Mouse (Mus musculus) embryonic fibroblast, embryonic 13.5 days (primary cell): Measurements from ENCODE around the gene Rpp25l.
A peak's percentile ranks its signal among the peaks of the same experiment; 100 is the strongest.

Source experiments
- CTCF ChIP-seq: IDR thresholded peaks from 2 replicates; pipeline ENCODE4 v1.5.1; 2011; ENCODE audit warnings: mild to moderate bottlenecking, control low read depth, low read length, moderate library complexity, borderline replicate concordance; ENCODE audit not compliant: insufficient read depth
- POLR2A ChIP-seq: IDR thresholded peaks from 2 replicates; pipeline ENCODE4 v1.6.1; 2011; ENCODE audit warnings: low read depth, mild to moderate bottlenecking, control low read depth, low read length, moderate library complexity

DNA sequence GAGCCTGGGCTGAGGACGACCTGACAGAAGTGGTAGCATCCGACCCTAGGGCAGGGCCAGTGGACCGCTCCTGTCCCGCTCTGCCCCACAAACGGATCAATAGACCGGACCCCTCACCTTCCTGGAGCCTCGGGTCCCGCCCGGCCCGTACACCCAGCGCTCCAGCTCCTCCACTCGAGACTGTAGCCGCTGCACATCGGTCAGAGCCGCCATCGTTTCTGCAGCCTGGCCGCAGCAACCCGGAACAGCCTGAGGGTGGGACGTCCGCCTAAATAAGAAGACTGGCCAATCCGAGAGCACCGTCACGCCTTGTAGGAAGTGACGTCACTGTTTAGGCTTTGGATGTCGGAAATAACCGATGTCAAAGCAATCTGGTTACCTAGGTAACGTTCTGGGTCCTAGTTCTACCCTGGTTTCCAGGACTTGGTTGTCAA, 9.6 kb upstream of the Rpp25l start, which contains the start of gene Dctn3:
- TF ChIP-seq CTCF: no peak
- peak; percentile 87 for TF ChIP-seq POLR2A
